Mouse (Mus musculus) limb, embryonic 13.5 days (tissue): ENCODE measurements at regions not wholly inside any gene's neighbourhood (a gene's known extent, or its start where the extent isn't known, plus 50 kb on each side); places are given as distances from the start of the nearest gene placed in this dataset.
"Not testable (repeated sequence)": the region's sequence is repeated elsewhere in the genome, so short reads cannot be mapped to it uniquely, and the experiment has no call there.

Experiments
- ATAC-seq: fragments of 200-750 bp; cut with Nextera tagmentation; 2 replicates; pipeline ENCODE4 v1.8.0; 2017; ENCODE audit warnings: low read depth, moderate number of reproducible peaks, moderate TSS enrichment; ENCODE audit not compliant: low FRiP score
- H3K27ac ChIP-seq: fragments of 300-500 bp; sonication (generic); 2 replicates; pipeline ENCODE4 v1.5.1; 2015; ENCODE audit warnings: inconsistent platforms, mild to moderate bottlenecking, moderate library complexity
- H3K27me3 ChIP-seq: fragments of 300-500 bp; sonication (generic); 2 replicates; pipeline ENCODE4 v1.6.1; 2015; ENCODE audit warnings: mild to moderate bottlenecking, inconsistent platforms
- H3K36me3 ChIP-seq: fragments of 300-500 bp; sonication (generic); 2 replicates; pipeline ENCODE4 v1.6.1; 2015; ENCODE audit warnings: inconsistent platforms, mild to moderate bottlenecking, moderate library complexity
- H3K4me1 ChIP-seq: fragments of 300-500 bp; sonication (generic); 2 replicates; pipeline ENCODE4 v1.6.1; 2015; ENCODE audit warnings: inconsistent platforms
- H3K4me2 ChIP-seq: fragments of 300-500 bp; sonication (generic); replicated peaks from 2 replicates; pipeline ENCODE4 v1.6.1; 2015; ENCODE audit warnings: inconsistent platforms, mild to moderate bottlenecking, moderate library complexity
- H3K4me3 ChIP-seq: fragments of 300-500 bp; sonication (generic); 2 replicates; pipeline ENCODE4 v1.5.1; 2015; ENCODE audit warnings: moderate library complexity, mild to moderate bottlenecking, inconsistent platforms
- H3K9ac ChIP-seq: fragments of 300-500 bp; sonication (generic); 2 replicates; pipeline ENCODE4 v1.6.1; 2015; ENCODE audit warnings: mild to moderate bottlenecking, inconsistent platforms
- H3K9me3 ChIP-seq: fragments of 300-500 bp; sonication (generic); 2 replicates; pipeline ENCODE4 v1.6.1; 2016; ENCODE audit warnings: inconsistent platforms
- WGBS: fragments of 180-500 bp; shearing (Covaris S2); methylation state at CpG from one replicate; pipeline ENCODE4 v1.1.7; 2015; 5-methylcytosine and 5-hydroxymethylcytosine counted together

DNA sequence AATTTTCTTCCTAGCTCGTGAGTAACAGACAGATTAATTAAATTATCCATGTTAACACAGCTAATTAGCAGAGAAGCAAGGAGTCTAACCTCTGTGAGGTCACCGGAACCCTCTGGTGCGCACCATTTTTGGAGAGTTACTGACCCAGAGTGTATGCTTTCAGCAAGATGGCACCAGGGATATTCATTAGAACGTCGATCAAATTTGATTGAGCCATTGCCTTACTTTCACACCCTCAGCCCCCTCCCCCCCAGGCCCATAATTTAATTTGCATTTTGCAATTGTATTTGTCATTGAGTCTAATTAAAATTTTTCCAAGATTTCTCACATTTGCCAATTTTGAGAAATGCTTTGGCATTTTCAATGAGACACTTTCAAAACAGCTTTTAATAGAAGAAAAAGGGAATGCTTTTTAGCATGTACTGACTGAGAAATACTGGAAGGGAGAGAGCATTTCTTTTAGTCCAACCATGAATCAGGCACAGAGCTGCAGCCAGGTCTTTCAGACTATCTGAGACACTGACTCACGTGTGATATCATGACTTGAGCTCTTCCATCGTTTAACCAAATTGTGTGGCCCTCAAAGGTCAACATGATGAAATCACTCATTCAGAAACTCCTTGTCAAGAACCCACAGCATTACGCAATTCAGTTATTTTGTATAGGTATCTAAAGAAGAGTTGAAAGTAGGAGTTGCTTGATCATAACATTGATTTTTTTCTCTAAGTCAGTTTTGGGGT, 198.6 kb downstream of the Fam198b start:
- Histone ChIP-seq H3K4me3 (no peak overlapping the region), H3K27ac (no peak overlapping the region), H3K36me3 (no peaks in the 10 kb centered on the region), H3K27me3 (no peaks in the 10 kb centered on the region), H3K4me1 (no peaks in the 10 kb centered on the region), H3K9ac (no peak overlapping the region), H3K9me3 (no peaks in the 10 kb centered on the region; the same call in 1 of the 2 replicates), H3K4me2 (no peak overlapping the region)
- ATAC-seq, result no peak
- WGBS, result 81% methylated on average over 8 of the region's 8 CpGs

DNA sequence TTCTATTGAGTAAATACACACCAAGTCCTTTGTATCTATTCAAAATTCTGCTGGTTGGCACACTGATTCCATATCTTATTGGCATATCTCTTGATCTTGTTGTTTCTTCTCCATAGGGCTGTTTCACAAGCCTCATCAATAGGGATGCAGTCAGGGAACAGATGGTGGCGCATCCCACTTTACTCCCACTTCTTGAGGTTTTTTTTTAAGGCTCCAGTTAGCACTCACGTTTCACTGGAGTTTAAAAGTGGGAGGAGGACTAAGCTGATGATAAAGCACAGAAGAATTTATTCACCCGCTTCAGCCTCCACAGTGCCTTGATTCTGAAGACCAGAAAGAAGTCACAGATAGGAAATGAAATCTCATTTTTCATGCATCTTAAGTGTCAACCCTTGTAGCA, 199.8 kb downstream of the Fam198b start:
- Histone ChIP-seq H3K27me3 (no peaks in the 10 kb centered on the region), H3K4me3 (no peak overlapping the region), H3K36me3 (no peaks in the 10 kb centered on the region), H3K9ac (no peak overlapping the region), H3K9me3 (no peaks in the 10 kb centered on the region), H3K27ac (no peak overlapping the region), H3K4me2 (no peak overlapping the region), H3K4me1 (no peaks in the 10 kb centered on the region)
- WGBS, result 61% methylated on average over 3 of the region's 3 CpGs
- no peak for ATAC-seq

DNA sequence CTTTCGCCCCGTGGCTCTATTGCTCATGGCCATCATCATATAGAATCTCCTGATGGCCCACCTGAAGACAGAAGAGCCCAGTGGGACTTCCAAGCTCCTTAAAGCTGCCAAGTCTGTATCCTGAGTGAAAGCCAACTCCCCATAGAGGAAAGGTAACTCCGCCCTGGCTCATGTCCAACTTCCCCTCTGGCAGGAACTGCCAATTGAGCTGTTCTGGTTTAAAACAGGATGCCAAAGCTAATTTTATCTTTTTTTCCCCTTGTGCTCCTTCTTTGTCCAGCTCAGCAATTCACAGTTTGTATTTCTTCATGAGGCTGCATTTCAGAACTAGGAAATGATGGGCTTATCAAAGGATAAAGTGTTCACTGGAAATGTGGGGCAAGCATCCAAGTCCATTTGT, 215.3 kb downstream of the Fam198b start:
- H3K4me1 ChIP-seq, result peaks cover 8% of the 10 kb centered on the region
- no peak overlapping the region for H3K4me2 ChIP-seq
- 79% methylated on average over 3 of the region's 3 CpGs for WGBS
- H3K27ac ChIP-seq, result no peak overlapping the region
- no peak overlapping the region for H3K4me3 ChIP-seq
- no peak for ATAC-seq
- no peaks in the 10 kb centered on the region for H3K9me3 ChIP-seq
- H3K36me3 ChIP-seq, result no peaks in the 10 kb centered on the region
- H3K9ac ChIP-seq, result no peak overlapping the region
- H3K27me3 ChIP-seq, result no peaks in the 10 kb centered on the region

DNA sequence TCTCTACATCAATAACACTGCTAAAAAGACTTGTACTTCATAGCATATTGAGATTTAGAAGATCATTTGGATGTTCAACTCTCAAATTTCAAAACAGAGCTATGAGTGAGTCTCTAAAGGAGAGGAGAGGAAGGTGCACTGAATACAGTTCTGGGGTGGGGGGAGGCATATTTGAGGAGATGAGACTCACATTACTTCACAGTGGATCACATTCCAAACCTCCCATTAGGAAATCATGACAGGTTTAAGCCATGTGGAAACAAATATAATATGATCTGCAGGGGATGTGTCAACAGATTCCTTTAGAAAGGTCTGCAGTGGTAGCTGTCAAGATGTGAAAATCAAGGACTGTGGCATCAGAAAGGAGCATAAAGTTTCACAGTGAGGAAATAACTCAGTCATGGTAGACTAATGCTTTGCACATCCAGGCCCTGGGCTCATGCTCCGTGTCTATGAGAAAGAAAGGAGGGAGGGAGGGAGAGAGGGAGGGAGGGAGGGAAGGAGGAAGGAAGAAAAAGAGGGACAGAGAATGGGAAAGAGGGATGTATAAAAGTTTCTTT, 235.9 kb downstream of the Fam198b start:
- no peaks in the 10 kb centered on the region for H3K27me3 ChIP-seq
- H3K27ac ChIP-seq, result no peak overlapping the region
- WGBS, result 45% methylated on average over 1 of the region's 1 CpGs
- H3K4me1 ChIP-seq, result no peaks in the 10 kb centered on the region
- H3K4me2 ChIP-seq, result no peak overlapping the region
- no peak overlapping the region for H3K4me3 ChIP-seq
- no peaks in the 10 kb centered on the region for H3K9me3 ChIP-seq
- no peaks in the 10 kb centered on the region for H3K36me3 ChIP-seq
- ATAC-seq, result no peak
- H3K9ac ChIP-seq, result no peak overlapping the region

DNA sequence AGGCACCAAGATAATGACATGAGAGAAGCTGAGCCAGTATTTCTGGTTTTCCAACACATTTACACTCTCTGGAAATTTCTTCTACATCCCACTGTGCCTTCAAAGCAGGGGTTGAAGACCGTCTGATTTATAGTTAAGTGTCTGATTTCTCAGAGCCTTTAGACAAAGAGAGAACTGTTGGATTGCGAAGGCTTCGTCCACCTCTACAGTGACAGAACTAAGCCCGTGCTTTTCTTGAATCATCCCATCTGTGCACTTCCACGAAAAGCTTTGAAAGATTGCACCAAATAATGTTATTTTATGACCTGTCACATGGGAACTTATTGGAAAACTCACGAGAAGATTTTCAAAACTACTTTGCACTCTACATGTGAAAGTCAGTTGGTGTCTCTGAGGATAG, 239.3 kb downstream of the Fam198b start:
- H3K36me3 ChIP-seq, result no peaks in the 10 kb centered on the region

DNA sequence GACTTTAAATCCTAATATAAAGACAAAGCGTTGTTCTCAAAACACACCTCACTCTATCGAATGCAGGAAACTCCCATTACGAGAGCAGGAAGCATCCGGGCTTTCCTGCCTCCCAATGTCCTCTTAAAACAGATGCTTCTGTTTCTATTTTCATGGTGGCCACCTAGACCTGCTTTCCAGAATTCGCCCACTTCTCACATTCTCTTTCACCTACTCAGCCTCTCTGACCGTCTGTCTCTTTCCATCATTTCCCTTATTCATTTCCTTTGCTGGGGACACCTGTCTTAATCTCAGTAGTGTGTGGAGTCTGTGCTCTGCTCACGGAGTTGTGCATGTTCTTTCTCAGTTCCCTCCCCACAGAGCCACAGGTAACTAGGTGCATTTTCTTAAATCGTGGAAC, 240.3 kb downstream of the Fam198b start:
- no peak overlapping the region for H3K9ac ChIP-seq
- H3K4me2 ChIP-seq, result no peak overlapping the region
- ATAC-seq, result no peak
- no peaks in the 10 kb centered on the region for H3K9me3 ChIP-seq
- H3K4me3 ChIP-seq, result no peak overlapping the region
- no peaks in the 10 kb centered on the region for H3K4me1 ChIP-seq
- WGBS, result 81% methylated on average over 8 of the region's 8 CpGs
- no peaks in the 10 kb centered on the region for H3K27me3 ChIP-seq
- H3K36me3 ChIP-seq, result no peaks in the 10 kb centered on the region
- H3K27ac ChIP-seq, result no peak overlapping the region

More for the DNA sequence above, 239.3 kb downstream of the Fam198b start:
- 56% methylated on average over 6 of the region's 6 CpGs for WGBS
- ATAC-seq, result no peak
- no peaks in the 10 kb centered on the region for H3K27me3 ChIP-seq
- H3K9me3 ChIP-seq, result no peaks in the 10 kb centered on the region
- no peak overlapping the region for H3K9ac ChIP-seq
- no peak overlapping the region for H3K4me2 ChIP-seq
- no peak overlapping the region for H3K27ac ChIP-seq
- no peaks in the 10 kb centered on the region for H3K4me1 ChIP-seq
- no peak overlapping the region for H3K4me3 ChIP-seq

DNA sequence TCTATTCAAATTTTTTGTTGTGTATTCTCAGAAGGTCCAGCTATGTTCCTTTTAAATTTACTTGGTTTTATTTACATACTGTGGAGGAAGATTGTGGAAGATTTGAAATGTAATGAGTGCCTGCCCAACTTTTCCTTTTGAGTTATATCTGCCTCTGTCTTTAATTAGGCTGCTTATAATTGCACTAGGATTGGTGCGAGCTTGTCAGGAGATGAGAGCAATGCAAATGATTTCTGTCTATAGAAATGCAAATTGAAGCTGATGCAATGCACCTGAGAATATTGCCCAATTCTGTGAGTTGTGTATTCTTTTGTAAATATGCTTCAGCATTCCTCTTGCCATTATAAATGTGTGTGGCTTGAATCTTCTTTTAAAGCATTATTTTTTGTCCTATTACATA, 257.4 kb downstream of the Fam198b start:
- Histone ChIP-seq H3K27me3 (no peaks in the 10 kb centered on the region), H3K4me2 (no peak overlapping the region), H3K36me3 (no peaks in the 10 kb centered on the region), H3K9ac (no peak overlapping the region), H3K4me1 (no peaks in the 10 kb centered on the region), H3K9me3 (no peaks in the 10 kb centered on the region), H3K4me3 (no peak overlapping the region), H3K27ac (no peak overlapping the region)
- 67% methylated on average over 1 of the region's 1 CpGs for WGBS
- no peak for ATAC-seq

DNA sequence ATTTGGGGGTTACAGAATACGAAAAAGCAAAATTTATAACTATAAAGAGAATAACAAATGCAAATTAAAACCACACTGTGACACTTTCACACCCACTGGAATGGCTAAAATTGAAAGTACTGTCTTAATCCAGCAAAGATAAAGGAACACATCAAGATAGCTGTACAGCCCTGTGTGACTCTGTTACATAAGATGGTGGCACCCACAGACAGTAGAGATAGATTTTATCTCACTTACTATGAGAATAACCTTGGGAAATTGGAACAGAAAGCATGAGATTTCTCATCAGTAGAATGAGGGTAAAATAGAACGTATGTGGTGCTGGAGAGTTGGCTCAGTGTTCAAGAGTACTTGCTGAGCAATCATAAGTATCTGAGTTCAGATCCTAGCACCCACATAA, 276.1 kb downstream of the Fam198b start:
- Histone ChIP-seq H3K27me3 (no peaks in the 10 kb centered on the region), H3K9me3 (no peaks in the 10 kb centered on the region), H3K4me3 (no peak overlapping the region), H3K9ac (no peak overlapping the region), H3K4me2 (no peak overlapping the region), H3K4me1 (no peaks in the 10 kb centered on the region), H3K27ac (no peak overlapping the region), H3K36me3 (no peaks in the 10 kb centered on the region)
- no peak for ATAC-seq
- 80% methylated on average over 2 of the region's 2 CpGs for WGBS

DNA sequence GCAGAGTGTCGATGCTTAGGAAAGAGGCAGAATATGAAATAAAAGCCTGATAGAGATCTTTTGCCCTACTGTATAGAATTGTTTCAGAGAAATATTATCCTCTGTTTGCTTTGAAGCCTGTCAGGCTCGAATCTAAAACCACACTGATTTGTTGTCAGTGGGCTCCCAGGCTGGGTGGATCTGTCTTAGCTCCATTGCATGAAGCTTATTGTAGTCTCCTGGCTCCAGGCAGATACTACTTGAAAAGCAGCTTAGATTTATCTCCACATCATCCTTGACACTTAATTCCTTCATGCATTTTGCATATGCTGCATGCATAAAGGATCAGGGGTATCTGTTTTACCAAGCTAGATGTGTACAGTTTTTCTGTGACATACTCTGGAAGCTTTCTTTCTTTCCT, 297.4 kb downstream of the Fam198b start:
- H3K36me3 ChIP-seq, result no peaks in the 10 kb centered on the region
- no peak overlapping the region for H3K4me3 ChIP-seq
- H3K4me1 ChIP-seq, result no peaks in the 10 kb centered on the region
- ATAC-seq, result no peak
- H3K9ac ChIP-seq, result no peak overlapping the region
- no peaks in the 10 kb centered on the region for H3K27me3 ChIP-seq
- no peak overlapping the region for H3K27ac ChIP-seq
- no peak overlapping the region for H3K4me2 ChIP-seq
- H3K9me3 ChIP-seq, result no peaks in the 10 kb centered on the region
- WGBS, result 68% methylated on average over 2 of the region's 2 CpGs

DNA sequence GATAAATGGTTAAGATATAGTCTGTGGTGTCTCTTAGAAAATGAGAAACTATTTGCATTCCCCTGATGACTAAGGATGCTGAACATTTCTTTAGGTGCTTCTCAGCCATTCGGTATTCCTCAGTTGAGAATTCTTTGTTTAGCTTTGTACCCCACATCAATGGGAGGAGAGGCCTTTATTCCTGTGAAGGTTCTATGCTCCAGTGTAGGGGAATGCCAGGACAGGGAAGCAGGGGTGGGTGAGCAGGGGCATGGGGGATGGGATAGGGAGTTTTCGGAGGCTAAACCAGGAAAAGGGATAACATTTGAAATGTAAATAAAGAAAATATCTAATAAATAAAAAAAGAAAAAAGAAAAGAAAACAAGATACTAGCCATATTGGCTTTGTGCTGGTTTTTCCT, 297.8 kb downstream of the Fam198b start:
- not testable (repeated sequence) for H3K27ac ChIP-seq, H3K4me3 ChIP-seq, ATAC-seq, H3K4me2 ChIP-seq, H3K27me3 ChIP-seq, H3K9me3 ChIP-seq, H3K4me1 ChIP-seq, H3K9ac ChIP-seq, H3K36me3 ChIP-seq
- WGBS, result 82% methylated on average over 2 of the region's 2 CpGs

DNA sequence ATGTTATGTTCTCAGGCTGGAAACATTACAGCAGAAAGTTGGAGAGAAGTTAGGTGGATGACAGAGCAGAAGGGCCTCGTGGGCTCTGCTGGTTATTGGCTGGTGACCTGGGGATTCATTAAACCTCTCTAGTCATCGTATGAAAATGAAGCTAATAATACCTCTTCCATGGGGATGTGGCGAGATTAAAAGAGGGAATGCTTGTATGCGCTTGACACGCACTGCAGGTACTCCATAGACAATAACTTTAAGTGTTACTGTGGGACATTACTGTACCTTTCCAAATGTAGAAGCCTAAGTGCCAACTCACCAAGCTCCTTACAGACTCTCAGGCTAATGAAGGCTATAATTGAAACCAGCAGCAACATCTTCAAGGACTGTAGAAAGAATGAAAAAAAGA, 303.1 kb downstream of the Fam198b start:
- no peak overlapping the region for H3K9ac ChIP-seq
- H3K4me2 ChIP-seq, result no peak overlapping the region
- ATAC-seq, result no peak
- no peaks in the 10 kb centered on the region for H3K4me1 ChIP-seq
- H3K9me3 ChIP-seq, result no peaks in the 10 kb centered on the region
- H3K36me3 ChIP-seq, result no peaks in the 10 kb centered on the region
- WGBS, result 71% methylated on average over 5 of the region's 5 CpGs
- no peak overlapping the region for H3K4me3 ChIP-seq
- no peaks in the 10 kb centered on the region for H3K27me3 ChIP-seq
- no peak overlapping the region for H3K27ac ChIP-seq

DNA sequence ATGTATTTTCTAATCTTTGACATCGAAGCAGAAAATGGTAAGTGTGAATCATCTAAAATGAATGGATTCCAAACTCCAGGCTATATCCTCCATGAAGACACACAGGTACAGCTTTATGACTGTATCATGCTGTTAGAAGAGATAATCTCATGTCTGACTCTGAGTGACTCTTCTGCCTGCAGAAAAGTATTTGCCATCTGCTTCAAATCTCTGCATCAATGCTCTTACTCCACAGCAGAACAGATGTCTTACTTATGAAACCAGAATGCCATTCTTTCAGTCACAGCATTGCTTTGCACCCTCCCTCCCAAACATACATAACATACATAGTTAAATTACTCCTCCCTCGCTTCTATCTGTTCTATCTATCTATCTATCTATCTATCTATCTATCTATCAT, 316.6 kb downstream of the Fam198b start:
- ATAC-seq, result no peak
- no peaks in the 10 kb centered on the region for H3K27me3 ChIP-seq
- H3K4me2 ChIP-seq, result no peak overlapping the region
- no peaks in the 10 kb centered on the region for H3K4me1 ChIP-seq
- no peaks in the 10 kb centered on the region for H3K9me3 ChIP-seq
- no peak overlapping the region for H3K4me3 ChIP-seq
- no peak overlapping the region for H3K9ac ChIP-seq
- 76% methylated on average over 2 of the region's 2 CpGs for WGBS
- no peaks in the 10 kb centered on the region for H3K36me3 ChIP-seq
- H3K27ac ChIP-seq, result no peak overlapping the region

DNA sequence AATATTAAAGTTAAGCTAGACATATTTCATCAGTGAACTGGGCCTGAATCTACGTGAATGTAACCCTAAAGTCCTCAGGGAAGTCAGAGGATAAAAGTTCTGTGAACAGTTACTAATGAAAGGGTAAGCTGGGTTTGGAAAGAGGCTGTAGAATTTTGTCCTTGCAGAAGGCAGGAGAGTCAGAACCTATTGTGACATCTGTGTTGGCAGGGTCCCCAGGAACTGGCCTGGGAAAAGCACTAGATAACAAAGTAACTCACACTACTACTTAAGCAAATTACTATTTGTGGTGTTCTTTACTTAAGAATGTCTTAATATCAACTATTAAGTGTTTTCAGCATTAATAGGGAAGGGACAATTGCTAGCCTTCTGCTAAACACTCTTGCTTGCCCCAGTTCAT, 320.5 kb downstream of the Fam198b start:
- Histone ChIP-seq H3K27ac (no peak overlapping the region), H3K9me3 (no peaks in the 10 kb centered on the region), H3K4me2 (no peak overlapping the region), H3K4me1 (no peaks in the 10 kb centered on the region), H3K9ac (no peak overlapping the region), H3K27me3 (no peaks in the 10 kb centered on the region), H3K4me3 (no peak overlapping the region), H3K36me3 (no peaks in the 10 kb centered on the region)
- ATAC-seq, result no peak
- WGBS, result 74% methylated on average over 1 of the region's 1 CpGs
